Mouse (Mus musculus) ovary, adult 10 weeks (tissue): ENCODE measurements around the gene Arhgef7. TPM values are rescaled to one million over a fixed set of nuclear protein-coding genes. Genes with fewer than 3 reads are reported as not detected.

Experiments
- polyA plus RNA-seq: library from polyadenylated mRNA; stranded (reverse); fragments of 350-450 nt; fragmentation: Illumina TruSeq; extraction: RNeasy Lipid Tissue Mini Kit (QIAGEN cat#74804); gene quantifications from one replicate; pipeline ENCODE4 v1.2.3, GENCODE M21; 2014

The Arhgef7 gene
- 26.5 TPM for polyA plus RNA-seq

GRCm38 (mm10) chr8:11727651-11728481, at the start of gene Arhgef7:
TSS of gene Arhgef7 (plus strand) at chr8:11727721.

GRCm38 (mm10) chr8:11701033-11701362, 26.5 kb upstream of the Arhgef7 start, which contains the start of gene 1700016D06Rik:
TSS of gene 1700016D06Rik (minus strand) at chr8:11701063.

DNA sequence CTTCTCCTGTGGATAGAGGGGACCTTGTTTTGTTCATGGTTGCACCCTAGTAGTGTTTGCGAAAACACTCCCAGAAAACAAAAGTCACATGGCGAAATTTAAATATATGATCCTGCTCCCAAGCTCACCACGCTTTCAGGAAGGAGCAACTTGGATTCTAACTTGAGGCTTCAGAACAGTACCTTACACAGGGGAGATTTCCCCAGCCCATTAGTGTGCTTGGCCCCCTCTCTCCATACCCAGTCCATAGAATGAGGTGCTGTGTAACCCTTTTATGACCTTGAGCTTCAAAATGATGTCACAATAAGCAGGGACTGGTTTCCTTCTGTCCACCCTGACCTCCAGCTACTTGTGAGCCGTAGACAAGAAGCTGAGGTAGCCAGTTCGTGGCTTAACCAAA, 112.7 kb downstream of the Arhgef7 start, which contains the start of gene Tex29:
Tex29 (plus strand) TSS at position 301 of the 400 bp plus-strand sequence.

Other genes with a start within 250 kb of the Arhgef7 start
- 1.6 TPM for gene Rab20, start 249.0 kb upstream of the Arhgef7 start, polyA plus RNA-seq
- gene Naxd, start 230.2 kb upstream of the Arhgef7 start, polyA plus RNA-seq, result 9.3 TPM
- gene Cars2, start 176.9 kb upstream of the Arhgef7 start, polyA plus RNA-seq, result 4.7 TPM
- 50.9 TPM for gene Ing1, start 172.2 kb upstream of the Arhgef7 start, polyA plus RNA-seq
- gene Ankrd10, start 92.0 kb upstream of the Arhgef7 start, polyA plus RNA-seq, result 53.3 TPM
- gene 1700016D06Rik, start 26.7 kb upstream of the Arhgef7 start, polyA plus RNA-seq, result not detected
- not detected for gene Tex29, start 112.8 kb downstream of the Arhgef7 start, polyA plus RNA-seq